Mouse (Mus musculus): ENCODE data around the gene Kif13a.

Kif13a gene

GRCm38 (mm10) chr13:46727837-46728268, 201.8 kb downstream of the Kif13a start, which contains the start of gene Nup153:
TSS of gene Nup153 (minus strand) at chr13:46727940.
- DNase-seq (ENCODE audit: low spot score in 2 of 2) = peak; percentile 97 to 100

DNA sequence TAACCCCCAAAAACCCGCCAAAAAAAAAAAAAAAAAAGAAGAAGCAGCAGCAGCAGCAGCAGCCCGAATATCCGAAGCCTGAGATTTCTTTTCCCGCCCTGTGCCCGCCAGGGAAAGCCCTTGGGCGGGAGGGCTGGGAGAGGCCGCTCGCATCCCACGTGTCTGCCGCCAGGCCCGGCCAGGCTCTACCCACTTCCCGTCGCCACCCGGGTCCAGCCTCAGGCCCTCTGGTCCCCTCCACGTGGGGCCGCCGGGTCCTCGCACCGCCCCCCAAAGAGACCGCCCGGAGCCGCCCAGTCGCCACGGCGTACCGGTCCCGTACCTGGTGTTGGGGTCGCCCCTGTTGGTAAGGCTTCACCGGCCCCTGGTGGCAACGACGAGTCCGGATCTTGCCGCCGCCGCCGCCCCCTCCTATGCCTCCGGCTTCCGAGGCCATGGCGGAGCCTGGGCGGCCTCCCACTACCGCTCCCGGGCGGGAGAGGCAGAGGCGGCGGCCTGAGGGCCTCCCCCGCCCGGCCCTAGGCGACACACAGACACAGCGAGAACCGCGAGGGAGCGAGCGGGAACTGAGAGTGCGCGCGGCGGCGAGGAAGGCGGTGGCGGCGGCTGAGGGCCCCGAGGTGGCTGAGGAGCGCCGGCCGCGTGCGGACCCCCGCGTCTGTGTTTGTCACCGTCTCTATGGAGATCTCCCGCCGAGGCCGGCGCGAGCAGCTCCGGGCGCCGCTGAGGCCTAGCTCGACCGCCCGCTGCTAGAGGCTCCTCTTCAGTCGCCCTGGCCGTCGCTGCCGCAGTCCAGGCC, 202.4 kb downstream of the Kif13a start:
- DNase-seq (ENCODE audit: low spot score in 2 of 2) = peak; percentile 27 to 39

- peak in 1 of 2 experiments; percentile 10 for DNase-seq (ENCODE audit: low spot score in 2 of 2)
Measured at GRCm38 (mm10) chr13:46726288-46727037, 203.2 kb downstream of the Kif13a start.

- no peak for DNase-seq (ENCODE audit: low spot score in 2 of 2)
Measured at GRCm38 (mm10) chr13:46725227-46725626, 204.4 kb downstream of the Kif13a start.

GRCm38 (mm10) chr13:46724371-46724770, 205.3 kb downstream of the Kif13a start:
- DNase-seq (ENCODE audit: low spot score in 2 of 2) = no peak

DNA sequence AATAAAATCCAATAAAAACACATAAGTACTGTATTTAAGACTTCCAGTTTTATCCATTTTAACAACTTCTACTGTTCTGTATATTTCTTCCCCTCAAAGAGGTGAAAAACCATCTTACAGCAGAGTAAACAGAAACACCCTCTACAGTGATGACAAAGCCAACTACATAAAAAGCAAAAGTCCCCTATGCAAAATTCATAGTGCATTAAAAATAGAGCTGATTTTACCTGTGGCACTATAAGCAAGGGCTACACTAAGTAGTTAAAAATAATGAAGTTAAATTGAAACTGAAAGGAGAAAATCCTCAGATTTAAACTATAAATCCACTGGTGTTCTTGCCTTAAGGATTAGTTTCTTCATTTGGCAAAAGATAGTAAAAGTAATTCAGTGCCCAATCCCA, 208.7 kb downstream of the Kif13a start:
- no peak for DNase-seq (ENCODE audit: low spot score in 2 of 2)

- no peak for DNase-seq (ENCODE audit: low spot score in 2 of 2)
Measured at GRCm38 (mm10) chr13:46718893-46719400, 210.7 kb downstream of the Kif13a start.

DNA sequence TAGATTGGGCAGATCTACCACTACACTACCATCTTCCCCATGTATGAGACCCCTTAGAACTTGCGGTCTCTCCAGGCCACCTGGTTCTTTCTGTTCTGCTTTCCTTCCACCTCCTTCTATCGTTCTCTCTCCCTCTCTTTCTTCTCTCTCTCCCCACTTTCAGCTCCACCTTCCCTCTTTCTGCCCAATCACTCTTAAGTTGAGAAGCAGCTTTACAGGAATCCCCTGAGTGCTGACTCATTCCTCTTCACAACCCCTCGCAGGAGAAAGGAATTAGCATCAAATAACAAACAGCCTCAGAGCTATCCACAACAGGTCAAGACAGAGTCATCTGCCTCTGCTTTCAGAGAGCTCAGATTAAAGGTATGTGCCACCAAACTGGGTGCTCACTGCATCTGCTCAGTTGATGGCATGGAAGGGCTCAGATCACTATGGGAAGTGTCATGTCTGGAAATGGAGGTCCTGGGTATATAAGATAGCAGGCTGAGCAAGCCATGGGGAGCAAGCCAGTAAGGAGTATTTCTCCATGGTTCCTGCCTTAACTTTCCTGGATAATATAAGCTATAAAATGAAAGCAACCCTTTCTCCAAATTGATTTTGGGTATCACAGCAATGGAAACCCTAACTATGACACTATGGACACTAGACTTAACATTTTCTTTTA, 213.6 kb downstream of the Kif13a start:
- DNase-seq (ENCODE audit: low spot score in 2 of 2) = no peak

- no peak for DNase-seq (ENCODE audit: low spot score in 2 of 2)
Measured at GRCm38 (mm10) chr13:46713486-46713885, 216.2 kb downstream of the Kif13a start.

DNA sequence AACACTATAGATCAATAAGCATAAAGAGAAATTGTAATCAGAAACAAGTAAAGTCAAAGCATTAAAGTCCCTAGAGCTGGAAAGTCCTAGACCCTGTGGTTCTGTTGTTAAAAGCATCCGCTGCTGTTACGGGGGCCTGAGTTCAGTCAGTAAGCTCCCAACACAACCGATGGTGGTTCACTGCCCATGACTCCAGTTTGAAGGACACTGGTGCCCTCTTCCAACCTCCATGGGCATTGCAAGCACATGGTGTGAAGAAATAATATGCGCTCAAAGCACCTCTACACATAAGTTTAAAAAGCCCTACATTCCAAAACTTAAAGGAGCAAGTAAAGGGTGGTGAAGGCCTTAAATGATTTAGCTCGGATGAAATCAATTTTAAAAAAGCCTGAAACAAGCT, 226.5 kb downstream of the Kif13a start:
- no peak for DNase-seq (ENCODE audit: low spot score in 2 of 2)

DNA sequence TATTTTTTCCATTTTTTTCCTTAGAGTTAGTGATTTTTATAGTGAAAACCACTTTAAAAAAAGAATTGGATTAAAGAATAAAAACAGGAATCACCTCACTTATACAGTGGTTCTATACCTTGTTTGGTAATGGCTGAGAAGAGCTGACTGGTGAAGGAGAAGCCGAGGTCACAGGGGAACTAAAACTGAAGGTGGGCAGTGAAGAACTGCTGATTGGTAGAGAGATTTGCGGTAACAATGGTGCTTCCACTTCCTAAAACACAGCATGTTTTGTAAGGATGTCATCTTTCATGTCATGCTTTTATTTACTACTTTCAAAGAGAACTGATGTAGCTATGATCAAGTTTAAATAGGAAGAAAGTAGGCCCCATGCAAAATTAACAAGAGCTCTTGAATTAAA, 228.2 kb downstream of the Kif13a start:
- no peak for DNase-seq (ENCODE audit: low spot score in 2 of 2)

DNA sequence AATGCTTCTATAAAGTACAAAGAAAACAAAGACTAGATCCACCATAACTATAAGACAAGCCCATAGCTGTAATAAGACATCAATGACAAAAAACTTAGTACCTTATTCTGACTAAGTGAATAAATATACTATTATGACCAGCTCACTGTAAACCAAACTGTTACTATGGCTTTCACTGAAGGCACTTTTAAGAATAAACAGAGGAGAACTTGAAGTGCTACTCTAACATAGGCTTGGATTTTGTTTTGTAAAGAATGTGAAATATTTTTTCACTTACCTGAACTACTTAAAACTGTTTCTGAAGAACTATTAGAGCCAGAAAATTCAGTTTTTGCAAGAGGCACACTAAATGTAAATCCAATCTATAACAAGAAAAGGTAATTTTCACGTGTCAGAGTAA, 230.3 kb downstream of the Kif13a start:
- no peak for DNase-seq (ENCODE audit: low spot score in 2 of 2)
